Mouse (Mus musculus) olfactory bulb, adult 2 months (tissue): ENCODE results near the gene Rex1bd.

Source experiments
- CTCF ChIP-seq: fragments of 200-500 bp; IDR thresholded peaks from 2 replicates; pipeline ENCODE4 v1.5.1; 2012; ENCODE audit warnings: low read depth, mild to moderate bottlenecking, low read length, moderate library complexity; ENCODE audit not compliant: insufficient read depth
- POLR2A ChIP-seq: fragments of 200-500 bp; IDR thresholded peaks from 2 replicates; pipeline ENCODE4 v1.6.1; 2012; ENCODE audit warnings: mild to moderate bottlenecking, low read depth, low read length, moderate library complexity; ENCODE audit not compliant: insufficient read depth

- TF ChIP-seq CTCF (no peak), POLR2A (no peak)
Observed at GRCm38 (mm10) chr8:70530314-70530713, 23.8 kb upstream of the Rex1bd start.
